Mouse (Mus musculus) erythroblast, embryonic 14.5 days (primary cell): ENCODE measurements around the gene Lyst.

Source experiments
- GATA1 ChIP-seq: IDR thresholded peaks from 2 replicates; pipeline ENCODE4 v1.6.1; 2012; ENCODE audit warnings: low read length, inconsistent platforms, mixed read lengths
- TAL1 ChIP-seq: IDR thresholded peaks from 3 replicates; pipeline ENCODE4 v1.6.1; 2012; ENCODE audit warnings: low read length, inconsistent platforms, mixed read lengths

GRCm38 (mm10) chr13:13633746-13634145 is 43.5 kb downstream of the Lyst start:
- TF ChIP-seq TAL1 (no peak), GATA1 (no peak)
